Mouse (Mus musculus) T-helper 17 cell (primary cell): ENCODE measurements around the gene Flvcr1.

ENCODE experiments used
- in situ Hi-C, 2 experiments: fragments of 300-600 bp; cut with MboI, MseI; formaldehyde crosslinking; loops; 1 replicate in 1 of 2; 2 replicates in 1 of 2; pipeline ENCODE4 v1.15.1; 2025; ENCODE audit warnings: high pct_unique_total_duplicates in 2 of 2

Flvcr1 gene

DNA sequence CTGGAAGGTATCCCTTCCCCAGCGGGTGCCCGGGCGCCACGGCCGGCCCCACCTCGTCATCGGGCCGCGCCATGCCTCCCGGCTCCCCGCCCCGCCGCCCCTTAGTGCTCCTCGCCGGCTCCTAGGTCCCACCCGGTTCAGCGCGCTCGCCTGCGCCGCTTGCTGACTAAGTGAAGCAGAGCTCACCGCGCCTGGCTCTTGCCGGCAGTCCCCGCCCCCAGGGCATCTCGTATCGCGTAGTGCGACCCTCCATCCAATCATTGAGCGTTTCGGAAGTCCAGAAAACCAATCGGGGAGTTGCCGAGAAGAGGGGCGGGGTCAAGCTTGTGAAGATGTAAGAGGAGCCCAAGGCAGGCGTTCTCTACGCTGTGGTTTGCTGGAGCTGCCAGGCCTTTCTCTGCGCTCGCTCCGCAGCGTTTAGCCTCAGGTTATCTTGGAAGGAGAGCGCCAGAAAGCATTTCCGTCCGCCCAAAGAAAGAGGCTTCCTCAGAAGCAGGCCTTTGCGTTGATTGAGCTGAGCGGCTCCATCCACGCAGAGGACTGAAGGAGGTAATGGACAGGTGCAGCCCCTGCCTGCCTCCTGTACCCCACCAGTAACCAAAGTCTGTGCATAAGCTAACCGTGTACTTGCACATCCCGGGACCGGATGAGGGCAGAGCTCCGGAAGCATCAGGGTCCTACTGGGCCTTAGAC is at the start of gene Flvcr1:
TSS of gene Flvcr1 (minus strand) at position 138 of the 693 bp plus-strand sequence.
- in situ Hi-C loops = no loop called here

DNA sequence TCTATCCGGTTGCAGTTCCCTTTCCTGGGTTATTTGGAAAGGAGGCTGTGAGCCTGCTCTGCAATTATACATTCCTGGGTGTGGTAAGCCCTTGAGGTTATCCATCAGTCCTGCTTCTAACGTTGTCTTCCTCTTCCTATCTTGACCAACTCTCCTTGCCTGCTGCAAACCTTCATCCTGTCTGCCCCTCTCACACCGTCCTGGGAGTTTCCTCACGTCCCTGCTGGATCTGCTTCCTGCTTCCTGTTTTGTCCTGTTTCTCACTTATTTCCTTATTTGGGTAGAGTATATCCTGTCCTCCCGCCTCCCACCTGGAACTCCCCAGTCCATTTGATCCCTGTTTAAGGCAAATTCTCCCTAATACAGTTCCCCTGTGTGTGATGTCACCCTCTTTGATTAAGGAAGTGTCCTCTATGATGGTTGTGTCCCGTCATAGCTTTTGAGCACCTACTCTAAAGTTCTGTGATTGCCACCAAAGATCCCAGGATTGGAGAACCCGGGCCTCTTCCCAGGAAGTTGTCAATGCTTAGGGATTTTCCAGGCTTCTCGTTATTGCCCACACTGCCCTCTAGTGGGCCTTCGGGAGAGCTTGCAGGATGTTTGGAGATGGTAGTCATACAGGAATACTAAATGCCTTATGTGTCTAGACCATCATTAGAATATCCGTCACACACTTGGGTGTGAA is 49.4 kb upstream of the Flvcr1 start:
- in situ Hi-C loops = no loop called here

DNA sequence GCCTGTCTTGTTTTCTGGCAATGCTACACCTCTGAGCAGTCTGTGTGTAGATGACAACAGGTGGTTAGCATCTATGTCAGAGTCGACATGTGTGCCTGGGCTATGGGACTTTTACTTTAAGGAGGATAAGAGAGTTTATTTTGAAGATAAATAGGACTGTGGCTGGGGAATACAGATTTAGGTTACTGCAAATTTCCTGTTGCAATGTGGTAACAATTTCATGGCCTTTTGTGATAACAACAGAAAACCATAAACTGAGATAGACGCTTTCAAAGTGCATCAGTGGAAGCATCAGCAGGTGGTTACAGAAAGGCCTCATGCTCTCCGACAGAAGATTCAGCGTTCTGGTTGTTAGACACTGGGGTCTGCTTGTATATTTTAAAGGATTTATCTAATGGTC is 47.5 kb upstream of the Flvcr1 start:
- in situ Hi-C loops = no loop called here

DNA sequence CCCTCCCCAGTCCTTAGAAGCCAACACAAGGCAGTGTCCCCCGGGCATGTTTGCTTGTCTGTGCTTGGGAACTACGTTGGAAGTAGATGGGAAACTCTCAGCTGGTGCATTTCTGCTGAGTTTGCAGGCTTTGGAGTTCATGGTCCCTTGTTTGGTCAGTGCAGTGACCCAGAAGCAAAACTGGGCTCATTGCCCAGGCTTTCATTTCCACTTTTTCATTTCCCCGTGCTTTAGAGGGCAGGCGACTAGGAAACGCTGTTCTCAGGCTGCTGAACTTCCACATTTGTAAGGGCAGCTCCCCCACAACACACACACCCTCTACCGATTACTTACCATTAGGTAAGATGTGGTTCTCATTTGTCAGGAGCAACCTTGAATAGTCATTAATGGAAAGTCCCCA is 47.0 kb upstream of the Flvcr1 start:
- in situ Hi-C loops = no loop called here

DNA sequence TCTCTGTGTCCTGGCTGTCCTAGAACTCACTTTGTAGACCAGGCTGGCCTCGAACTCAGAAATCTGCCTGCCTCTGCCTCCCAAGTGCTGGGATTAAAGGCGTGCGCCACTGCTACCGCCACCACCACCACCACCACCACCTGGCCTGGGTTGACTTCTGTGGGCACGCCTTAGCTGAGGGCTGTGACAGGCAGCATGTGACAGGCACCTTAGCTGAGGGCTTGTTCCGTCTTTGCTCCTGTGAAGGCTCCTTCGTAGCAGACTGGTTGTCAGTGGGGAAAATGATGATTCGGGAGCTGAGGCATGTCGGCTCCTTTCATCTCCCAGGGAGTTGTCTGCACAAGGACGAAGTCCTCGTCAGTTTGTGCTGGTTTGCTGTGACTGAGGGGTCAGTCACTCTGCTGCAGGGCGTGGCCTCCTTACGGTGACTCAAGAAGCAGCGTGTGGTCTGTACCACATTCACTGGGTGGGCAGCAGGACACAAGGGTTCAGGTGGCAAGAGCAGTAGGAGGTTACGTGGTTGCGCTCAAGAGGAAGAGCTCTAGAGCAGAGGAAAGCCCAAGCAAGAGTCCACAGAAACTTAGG is 46.5 kb upstream of the Flvcr1 start:
- in situ Hi-C loops = no loop called here

DNA sequence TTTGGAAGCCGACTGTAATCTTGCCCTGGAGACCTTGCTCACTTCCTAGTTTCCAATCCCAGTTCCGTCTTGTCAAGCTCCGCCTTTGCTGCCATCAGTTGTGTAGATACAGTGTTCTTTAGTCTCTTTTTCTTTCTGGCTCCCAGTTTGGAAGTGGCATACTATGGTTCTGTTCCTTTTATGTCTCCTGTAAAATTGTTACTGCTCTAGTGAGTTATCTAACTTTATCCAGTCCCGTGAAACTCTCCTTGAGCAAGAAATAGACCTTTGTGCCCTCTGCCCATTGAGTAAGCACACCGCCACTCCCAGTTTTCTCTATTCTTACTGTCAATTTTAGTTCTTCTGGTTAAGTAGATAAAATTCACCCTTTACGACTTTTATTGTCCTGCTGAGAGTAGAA is 45.7 kb upstream of the Flvcr1 start:
- in situ Hi-C loops = no loop called here

DNA sequence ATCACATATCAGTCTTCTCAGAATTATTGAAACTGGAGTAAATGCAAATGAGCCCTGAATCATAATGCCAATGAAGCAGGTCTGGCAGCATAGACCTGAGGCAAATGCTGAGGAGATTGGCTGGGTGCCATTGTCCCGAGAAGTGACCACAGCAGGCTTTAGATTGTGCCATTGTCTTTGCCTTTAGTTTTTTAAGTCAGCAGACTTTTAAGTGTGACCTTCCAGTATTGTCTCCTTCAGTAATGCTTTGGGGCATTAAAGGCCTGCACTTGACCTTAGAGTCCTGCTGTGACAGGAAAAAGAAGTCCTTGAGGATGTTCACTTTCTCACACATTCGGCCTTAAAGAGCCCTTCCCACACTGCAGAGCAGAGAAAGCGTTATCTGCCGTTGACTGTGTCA is 44.3 kb upstream of the Flvcr1 start:
- in situ Hi-C loops = no loop called here

DNA sequence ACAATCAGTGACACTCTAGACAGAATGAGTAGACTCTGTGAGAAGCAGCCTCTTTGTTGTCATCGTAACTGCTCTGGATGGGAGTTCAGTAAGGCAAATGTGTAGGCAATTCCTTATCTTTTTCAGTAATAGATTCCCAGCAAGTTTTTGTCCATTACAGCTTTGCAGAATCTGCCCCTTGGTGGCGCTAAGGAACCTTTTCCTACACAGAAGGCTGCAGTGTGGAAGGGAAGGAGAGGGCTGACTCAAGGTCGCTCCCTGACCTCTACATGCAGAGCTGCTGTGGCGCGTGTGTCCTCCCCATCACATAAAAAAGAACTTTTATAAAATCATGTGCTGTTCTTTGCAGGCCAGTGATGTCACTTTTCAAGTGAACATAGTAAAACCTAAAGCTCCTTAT is 42.4 kb upstream of the Flvcr1 start:
- in situ Hi-C loops = loop anchor here in 1 of 2 experiments (10.0 kb wide), 1 partner anchor 124 kb away; no protein-coding TSS in a partner anchor

DNA sequence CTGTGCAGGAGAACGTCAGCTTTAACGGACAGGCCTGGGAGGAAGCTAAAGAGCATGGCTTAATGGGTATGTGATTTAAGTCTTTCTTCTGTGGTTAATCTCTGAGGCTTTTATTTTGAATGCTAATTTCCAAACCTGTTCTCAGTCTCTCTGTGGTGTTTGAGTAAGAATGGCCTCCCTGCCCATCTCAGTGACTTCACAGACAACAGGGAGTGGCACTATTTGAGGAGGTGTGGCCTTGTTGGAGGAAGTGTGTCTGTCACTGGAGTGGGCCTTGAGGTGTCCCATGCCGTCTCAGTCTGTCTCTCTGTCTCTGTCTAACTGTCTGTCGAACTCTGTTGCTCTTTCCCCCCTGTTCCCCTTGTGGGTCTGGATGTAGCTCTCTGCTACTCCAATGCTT is 39.2 kb upstream of the Flvcr1 start:
- in situ Hi-C loops = loop anchor here in 1 of 2 experiments (10.0 kb wide), 1 partner anchor 120 kb away; no protein-coding TSS in a partner anchor

DNA sequence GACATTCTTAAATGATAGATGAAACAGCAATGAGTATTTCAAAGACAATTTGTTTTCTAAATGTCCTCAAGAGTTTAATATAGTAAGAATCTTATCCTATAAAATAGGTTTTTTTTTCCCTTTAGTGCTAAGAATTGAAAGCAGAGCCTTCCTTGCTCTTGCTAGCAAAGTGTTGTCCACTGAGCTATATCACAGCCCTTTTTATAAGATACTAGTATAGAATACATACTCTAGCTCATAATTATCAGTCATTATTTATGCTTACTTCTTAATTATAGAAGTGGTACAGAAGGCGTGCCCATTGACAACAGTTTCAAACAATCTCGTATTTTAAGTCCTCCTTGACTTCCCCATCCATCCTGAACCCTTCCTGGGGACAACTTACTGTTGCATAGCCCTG is 38.6 kb upstream of the Flvcr1 start:
- in situ Hi-C loops = loop anchor here in 1 of 2 experiments (10.0 kb wide), 1 partner anchor 120 kb away; no protein-coding TSS in a partner anchor

DNA sequence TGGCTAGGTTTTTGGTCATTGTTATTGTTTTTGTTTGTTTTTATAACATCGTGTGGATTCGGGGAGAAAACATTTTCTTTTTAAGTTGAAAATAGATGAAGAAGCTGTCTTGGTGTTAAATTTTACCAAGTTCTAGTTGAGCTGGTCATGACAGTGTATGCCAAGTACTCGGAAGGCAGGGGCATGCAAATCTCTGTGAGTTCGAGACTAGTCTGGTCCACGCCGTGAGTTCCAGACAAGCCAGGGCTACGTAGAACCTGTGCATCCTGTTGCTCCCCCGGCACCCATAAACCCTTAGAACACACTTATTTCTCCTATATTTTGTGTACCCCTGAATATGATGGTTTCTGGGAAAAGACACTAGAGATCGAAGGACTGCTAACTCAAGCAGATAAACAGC is 37.7 kb upstream of the Flvcr1 start:
- in situ Hi-C loops = loop anchor here in 1 of 2 experiments (10.0 kb wide), 1 partner anchor 119 kb away; no protein-coding TSS in a partner anchor

DNA sequence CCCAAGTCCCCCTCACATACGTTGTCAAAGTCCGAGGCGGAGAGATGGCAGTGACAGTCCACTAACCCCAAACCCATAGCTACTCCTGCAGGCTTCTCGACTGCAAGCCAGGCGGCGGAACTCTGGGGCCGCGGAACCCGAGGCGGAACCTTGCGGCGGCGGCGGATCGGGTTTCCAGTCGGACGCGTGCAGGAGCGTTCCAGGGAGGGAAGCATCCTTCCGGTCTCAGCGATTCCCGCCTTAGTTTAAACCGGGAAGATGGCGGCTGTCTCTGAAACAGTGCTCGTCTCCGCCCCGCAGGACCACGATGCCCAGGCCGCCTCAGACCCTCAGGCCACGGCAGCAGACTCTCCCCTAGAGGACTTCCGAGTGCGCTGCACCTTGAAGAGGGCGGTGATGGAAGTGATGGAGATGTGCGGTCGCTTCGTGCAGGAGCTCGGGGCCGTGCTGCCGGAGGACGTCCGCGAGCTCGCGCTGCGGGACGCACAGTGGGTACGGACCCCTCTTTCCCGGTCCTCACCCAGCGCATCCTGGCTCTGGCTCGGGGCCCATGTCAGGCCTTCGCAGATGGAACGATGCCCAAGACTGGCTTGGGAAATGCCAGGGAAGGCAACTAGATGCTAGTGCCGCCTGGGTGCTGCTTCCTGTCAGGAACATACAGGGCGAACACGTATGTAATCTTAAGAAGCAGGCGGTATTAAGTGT is 37.0 kb upstream of the Flvcr1 start, which contains the start of the genes Tatdn3 and Nsl1:
TSS of gene Tatdn3 (minus strand) at position 152 of the 705 bp plus-strand sequence.
TSS of gene Nsl1 (plus strand) at position 232 of the 705 bp plus-strand sequence.
- in situ Hi-C loops = loop anchor here in 1 of 2 experiments (10.0 kb wide), 1 partner anchor 118 kb away; no protein-coding TSS in a partner anchor

DNA sequence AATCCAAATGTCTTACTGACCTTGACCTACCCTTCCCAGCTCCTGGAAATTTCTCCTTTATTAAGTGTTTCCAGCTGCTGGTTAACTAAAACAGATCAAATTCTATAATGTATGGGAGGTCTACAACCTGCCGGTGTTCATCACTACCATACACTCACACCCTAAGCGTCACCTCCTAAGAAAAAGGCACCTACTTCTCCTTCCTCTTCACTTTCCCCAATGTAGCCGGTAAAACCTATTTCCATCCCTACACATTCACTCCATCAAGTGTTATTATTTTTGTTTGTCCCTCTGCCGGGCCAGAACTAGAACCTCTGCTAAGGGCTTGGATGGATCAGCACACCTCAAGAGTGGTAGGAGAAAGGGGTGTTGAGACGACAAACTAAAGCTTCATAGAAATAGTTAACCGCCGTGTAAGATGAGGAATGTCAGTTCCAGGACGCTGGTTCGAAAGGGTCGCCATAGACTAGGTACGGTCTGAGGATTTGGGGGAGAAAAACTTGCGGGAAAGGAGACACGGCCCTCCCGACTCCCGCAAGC is 36.4 kb upstream of the Flvcr1 start:
- in situ Hi-C loops = loop anchor here in 1 of 2 experiments (10.0 kb wide), 1 partner anchor 118 kb away; no protein-coding TSS in a partner anchor

DNA sequence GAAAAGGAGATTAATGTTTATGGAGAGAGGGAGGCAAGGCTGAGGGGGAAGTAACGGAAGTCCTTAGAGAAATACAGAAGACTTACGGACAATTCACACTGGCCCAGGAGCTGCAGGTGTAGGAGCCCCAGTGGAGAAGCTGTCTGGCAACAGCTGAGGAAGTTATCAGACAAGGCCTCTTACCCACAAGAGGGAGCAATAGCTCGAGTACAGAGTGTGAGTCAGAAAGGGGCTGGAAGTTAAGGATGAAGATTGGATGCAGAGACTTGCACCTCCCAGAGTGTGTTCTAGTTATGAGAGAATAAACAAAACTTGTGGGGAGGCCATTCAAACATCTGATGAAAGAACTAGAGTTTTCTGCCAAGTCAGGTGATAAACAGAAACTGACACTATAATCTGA is 31.5 kb upstream of the Flvcr1 start:
- in situ Hi-C loops = loop anchor here in 1 of 2 experiments (10.0 kb wide), 1 partner anchor 113 kb away; no protein-coding TSS in a partner anchor

DNA sequence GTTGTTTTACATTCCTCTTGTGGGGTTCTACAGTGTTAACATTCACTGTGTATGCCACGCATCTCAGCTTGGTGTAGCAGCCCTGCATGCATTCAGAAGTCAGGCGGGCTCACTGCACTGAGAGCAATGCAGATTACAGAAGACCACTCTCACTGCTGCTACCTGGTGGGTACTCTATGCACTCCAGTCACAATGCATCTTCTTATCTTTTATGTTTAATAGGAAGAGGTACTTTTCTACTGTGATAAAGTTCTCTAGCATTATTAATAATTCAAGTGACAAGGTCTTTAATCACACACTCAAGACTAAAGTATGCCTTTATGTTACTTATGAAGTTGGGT is 29.5 kb upstream of the Flvcr1 start:
- in situ Hi-C loops = loop anchor here in 1 of 2 experiments (10.0 kb wide), 1 partner anchor 111 kb away; no protein-coding TSS in a partner anchor

DNA sequence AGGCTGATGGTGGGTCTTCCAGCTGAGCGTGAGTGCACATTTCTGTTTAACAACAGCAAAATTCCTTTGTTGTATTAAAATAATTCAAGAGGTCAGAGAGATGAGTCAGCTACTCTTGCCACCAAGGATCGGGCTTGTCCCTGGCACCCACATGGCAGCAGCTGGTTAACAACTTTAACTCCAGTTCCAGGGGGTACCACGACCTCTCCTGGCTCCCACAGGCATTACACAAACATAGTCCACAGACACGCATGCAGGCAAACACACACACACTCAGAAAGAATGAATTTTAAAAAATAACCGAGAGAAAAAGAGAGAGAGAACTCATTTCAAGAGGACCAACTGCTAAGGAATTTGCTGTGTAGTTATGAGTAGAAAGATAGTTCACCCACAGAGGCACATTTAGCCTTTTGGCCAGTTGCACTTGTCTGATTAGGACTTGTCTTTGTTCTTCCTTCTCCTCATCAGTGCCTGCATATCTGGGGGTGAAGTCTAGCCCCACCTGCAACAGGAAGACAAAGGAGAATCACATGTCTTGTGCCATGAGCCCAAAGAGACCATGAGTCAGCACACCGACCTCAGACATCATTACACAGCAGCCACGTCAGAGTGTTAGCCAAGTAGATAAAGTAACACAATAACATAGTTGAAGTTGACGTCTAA is 29.0 kb upstream of the Flvcr1 start:
- in situ Hi-C loops = loop anchor here in 1 of 2 experiments (10.0 kb wide), 1 partner anchor 110 kb away; no protein-coding TSS in a partner anchor

DNA sequence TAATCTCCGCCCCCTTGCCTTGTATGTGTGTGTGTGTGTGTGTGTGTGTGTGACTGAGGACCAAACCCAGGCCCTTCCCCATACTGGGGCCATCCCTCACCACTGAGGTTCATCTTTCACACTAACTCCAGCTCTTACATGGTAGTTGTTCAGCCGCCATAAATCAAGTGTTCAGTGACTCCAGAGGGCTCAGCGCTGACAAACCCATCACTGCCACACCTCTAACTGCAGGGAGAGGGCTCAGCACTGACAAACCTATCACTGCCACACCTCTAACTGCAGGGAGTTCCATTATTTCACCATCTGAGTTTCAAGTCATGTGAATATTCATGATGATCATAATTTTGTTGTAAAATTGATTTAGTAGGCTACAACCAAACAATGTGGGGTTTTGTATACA is 27.6 kb upstream of the Flvcr1 start:
- in situ Hi-C loops = loop anchor here in 1 of 2 experiments (10.0 kb wide), 1 partner anchor 109 kb away; no protein-coding TSS in a partner anchor

DNA sequence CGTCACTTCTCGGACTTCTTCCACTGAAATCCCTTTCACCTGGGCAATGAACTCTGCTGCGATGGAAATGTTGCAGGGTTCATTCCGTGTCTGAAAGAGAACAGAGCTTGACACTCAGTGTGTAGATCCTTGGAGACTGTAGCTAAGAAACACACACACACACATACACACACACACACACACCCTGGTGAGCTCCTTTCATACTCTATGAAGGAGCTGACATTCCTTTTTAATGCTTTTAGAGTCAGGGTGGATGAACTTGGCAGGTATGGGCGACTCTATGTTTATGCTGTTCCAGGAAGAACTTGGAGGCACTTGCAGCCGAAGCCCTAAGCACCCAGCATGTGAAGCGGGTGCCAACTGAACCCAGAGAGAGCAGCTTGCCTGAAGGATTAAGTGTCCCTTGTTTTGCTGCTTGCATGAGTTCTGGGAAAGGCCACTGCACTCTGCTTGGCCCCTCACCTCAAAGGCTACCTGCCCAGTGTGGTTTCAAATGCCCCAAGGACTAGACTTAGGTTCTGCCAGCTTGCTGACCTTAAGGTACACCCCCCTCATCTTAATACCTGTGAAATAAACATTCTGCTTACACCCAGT is 20.4 kb upstream of the Flvcr1 start:
- in situ Hi-C loops = no loop called here

DNA sequence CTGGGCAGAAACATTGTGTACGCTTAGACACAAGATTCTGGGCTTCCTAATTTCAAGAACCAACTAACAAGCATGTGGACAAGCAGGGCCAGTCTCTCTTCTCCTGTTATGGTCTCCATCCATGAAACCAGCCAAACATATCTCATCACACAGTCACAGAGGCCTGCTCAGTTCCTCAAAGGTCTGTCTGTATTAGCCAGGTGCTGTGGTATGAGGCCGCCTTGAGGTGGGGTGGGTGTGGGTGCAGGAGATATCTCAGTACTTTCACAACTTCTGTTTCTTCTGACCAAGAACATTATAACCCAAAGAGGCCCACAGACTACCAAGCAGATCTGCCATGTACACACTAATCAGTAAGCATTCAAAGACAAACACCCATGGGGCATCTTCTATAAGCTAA is 19.3 kb upstream of the Flvcr1 start:
- in situ Hi-C loops = no loop called here

DNA sequence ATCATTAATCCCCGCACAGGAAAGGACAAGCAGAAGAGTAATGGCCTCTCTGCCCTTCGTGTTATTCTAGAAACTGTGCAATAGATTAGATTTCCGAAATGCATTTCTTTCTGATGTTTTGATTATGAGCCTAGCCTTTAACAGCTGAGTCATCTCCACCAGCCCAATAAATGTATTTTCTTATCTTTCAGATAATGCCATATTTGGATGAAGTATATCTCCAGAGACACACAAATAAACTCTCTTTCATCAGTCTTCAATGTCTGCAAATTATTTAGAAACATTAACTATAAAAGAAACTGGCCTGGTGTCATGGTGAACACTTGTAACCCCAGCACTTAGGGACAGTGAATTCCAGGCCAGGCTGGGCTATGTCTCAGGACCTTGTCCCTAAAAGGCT is 16.7 kb upstream of the Flvcr1 start:
- in situ Hi-C loops = no loop called here
